Mouse (Mus musculus): ENCODE measurements around the gene Ubr1.

Gene Ubr1

GRCm38 (mm10) chr2:120863389-120863788 is 107.1 kb downstream of the Ubr1 start:
- DNase-seq (ENCODE audit: low read depth, low spot score) = no peak

GRCm38 (mm10) chr2:120860699-120861098 is 109.8 kb downstream of the Ubr1 start:
- no peak for DNase-seq (ENCODE audit: low read depth, low spot score)

- DNase-seq (ENCODE audit: low read depth, low spot score) = no peak
These were observed 112.4 kb downstream of the Ubr1 start for GRCm38 (mm10) chr2:120858131-120858530.

- no peak for DNase-seq (ENCODE audit: low read depth, low spot score)
These were observed 117.4 kb downstream of the Ubr1 start for GRCm38 (mm10) chr2:120853151-120853550.

- DNase-seq (ENCODE audit: low read depth, low spot score) = no peak
These were observed 117.9 kb downstream of the Ubr1 start for GRCm38 (mm10) chr2:120852626-120853025.

GRCm38 (mm10) chr2:120850424-120851082 is 120.0 kb downstream of the Ubr1 start, which contains the start of gene Ttbk2:
Ttbk2 (minus strand) TSS chr2:120850604.
- DNase-seq (ENCODE audit: low read depth, low spot score) = peak; percentile 99

- DNase-seq (ENCODE audit: low read depth, low spot score) = peak; percentile 78
These were observed 120.8 kb downstream of the Ubr1 start, which contains the start of gene Cdan1 for GRCm38 (mm10) chr2:120849449-120850423. Cdan1 (minus strand) TSS chr2:120850128.

GRCm38 (mm10) chr2:120845280-120845679 is 125.2 kb downstream of the Ubr1 start:
- no peak for DNase-seq (ENCODE audit: low read depth, low spot score)

- DNase-seq (ENCODE audit: low read depth, low spot score) = no peak
These were observed 126.5 kb downstream of the Ubr1 start for GRCm38 (mm10) chr2:120843990-120844389.

- DNase-seq (ENCODE audit: low read depth, low spot score) = no peak
These were observed 129.3 kb downstream of the Ubr1 start for GRCm38 (mm10) chr2:120841211-120841610.

GRCm38 (mm10) chr2:120835167-120835566 is 135.3 kb downstream of the Ubr1 start:
- no peak for DNase-seq (ENCODE audit: low read depth, low spot score)

GRCm38 (mm10) chr2:120826936-120827638 is 143.4 kb downstream of the Ubr1 start:
- DNase-seq (ENCODE audit: low read depth, low spot score) = no peak
